Mouse (Mus musculus): ENCODE measurements around the gene Rhno1. TPM values are rescaled to one million over a fixed set of nuclear protein-coding genes. Genes with fewer than 3 reads are reported as not detected.

Gene Rhno1
- polyA plus RNA-seq, 1 experiment from 2014 or later: 144 TPM

- 83% methylated on average over 10 of the region's 10 CpGs for WGBS
- no peak overlapping the region for H3K4me3 ChIP-seq (ENCODE audit: low read depth, low read length)
- H3K9ac ChIP-seq: no peak overlapping the region
- no peak overlapping the region for H3K27ac ChIP-seq (ENCODE audit: low read depth)
- no peak for DNase-seq
- H3K36me3 ChIP-seq (ENCODE audit: insufficient read depth): peaks cover 14% of the 10 kb centered on the region; the same call in 1 of the 2 replicates
- ATAC-seq (ENCODE audit: insufficient read depth): no peak
- no peak overlapping the region for H3K4me2 ChIP-seq
- no peaks in the 10 kb centered on the region for H3K27me3 ChIP-seq (ENCODE audit: insufficient read depth, low read length)
- H3K9me3 ChIP-seq (ENCODE audit: low read depth, low read length): no peaks in the 10 kb centered on the region
- TF ChIP-seq CTCF (IDR thresholded peaks at IDR 0.05; ENCODE audit: low read depth): no peak
- no peaks in the 10 kb centered on the region for H3K4me1 ChIP-seq (ENCODE audit: insufficient read depth)
Measured at GRCm38 (mm10) chr6:128345623-128346022, 17.1 kb downstream of the Rhno1 start.

- Histone ChIP-seq H3K4me2 (no peak overlapping the region), H3K4me1 (ENCODE audit: insufficient read depth) (peaks cover 4% of the 10 kb centered on the region), H3K27me3 (ENCODE audit: insufficient read depth, low read length) (no peaks in the 10 kb centered on the region), H3K36me3 (ENCODE audit: insufficient read depth) (peaks cover 4% of the 10 kb centered on the region; the same call in 1 of the 2 replicates), H3K27ac (ENCODE audit: low read depth) (no peak overlapping the region), H3K9me3 (ENCODE audit: low read depth, low read length) (no peaks in the 10 kb centered on the region), H3K4me3 (ENCODE audit: low read depth, low read length) (no peak overlapping the region), H3K9ac (no peak overlapping the region)
- TF ChIP-seq CTCF (IDR thresholded peaks at IDR 0.05; ENCODE audit: low read depth): no peak
- 86% methylated on average over 11 of the region's 11 CpGs for WGBS
- DNase-seq (peak; percentile 16), ATAC-seq (ENCODE audit: insufficient read depth) (no peak)
Measured at GRCm38 (mm10) chr6:128341956-128342723, 20.6 kb downstream of the Rhno1 start.

- Histone ChIP-seq H3K4me3 (ENCODE audit: low read depth, low read length) (no peak overlapping the region), H3K9me3 (ENCODE audit: low read depth, low read length) (no peaks in the 10 kb centered on the region), H3K9ac (no peak overlapping the region), H3K27me3 (ENCODE audit: insufficient read depth, low read length) (no peaks in the 10 kb centered on the region), H3K36me3 (ENCODE audit: insufficient read depth) (peaks cover 23% of the 10 kb centered on the region; the same call in 1 of the 2 replicates), H3K4me2 (no peak overlapping the region), H3K4me1 (ENCODE audit: insufficient read depth) (peaks cover 4% of the 10 kb centered on the region), H3K27ac (ENCODE audit: low read depth) (peak overlapping the region; percentile 30; the same call in 1 of the 2 replicates)
- ATAC-seq (ENCODE audit: insufficient read depth) (peak; percentile 62), DNase-seq (peak; percentile 48)
- TF ChIP-seq CTCF (IDR thresholded peaks at IDR 0.05; ENCODE audit: low read depth): no peak
- 24% methylated on average over 5 of the region's 5 CpGs for WGBS
Measured at GRCm38 (mm10) chr6:128338876-128339275, 23.8 kb downstream of the Rhno1 start.

- no peak overlapping the region for H3K9ac ChIP-seq
- H3K4me3 ChIP-seq (ENCODE audit: low read depth, low read length): no peak overlapping the region
- peaks cover 33% of the 10 kb centered on the region for H3K36me3 ChIP-seq (ENCODE audit: insufficient read depth)
- no peak overlapping the region for H3K4me2 ChIP-seq
- H3K9me3 ChIP-seq (ENCODE audit: low read depth, low read length): no peaks in the 10 kb centered on the region
- DNase-seq: no peak
- H3K27ac ChIP-seq (ENCODE audit: low read depth): no peak overlapping the region
- no peak for ATAC-seq (ENCODE audit: insufficient read depth)
- TF ChIP-seq CTCF (IDR thresholded peaks at IDR 0.05; ENCODE audit: low read depth): no peak
- H3K27me3 ChIP-seq (ENCODE audit: insufficient read depth, low read length): no peaks in the 10 kb centered on the region
- peaks cover 4% of the 10 kb centered on the region for H3K4me1 ChIP-seq (ENCODE audit: insufficient read depth)
- WGBS: 54% methylated on average over 7 of the region's 7 CpGs
Measured at GRCm38 (mm10) chr6:128337467-128337866, 25.2 kb downstream of the Rhno1 start.

- Histone ChIP-seq H3K9ac (no peak overlapping the region), H3K4me2 (peak overlapping the region; percentile 35), H3K4me3 (ENCODE audit: low read depth, low read length) (no peak overlapping the region), H3K27ac (ENCODE audit: low read depth) (no peak overlapping the region), H3K27me3 (ENCODE audit: insufficient read depth, low read length) (no peaks in the 10 kb centered on the region), H3K36me3 (ENCODE audit: insufficient read depth) (peaks cover 49% of the 10 kb centered on the region), H3K9me3 (ENCODE audit: low read depth, low read length) (peaks cover 3% of the 10 kb centered on the region; the same call in 1 of the 2 replicates), H3K4me1 (ENCODE audit: insufficient read depth) (peaks cover 4% of the 10 kb centered on the region)
- peak; percentile 79 for TF ChIP-seq CTCF (IDR thresholded peaks at IDR 0.05; ENCODE audit: low read depth)
- WGBS: 8% methylated on average over 12 of the region's 12 CpGs
- peak; percentile 95 for DNase-seq
- peak; percentile 78 for ATAC-seq (ENCODE audit: insufficient read depth)
Measured at GRCm38 (mm10) chr6:128334397-128335124, 28.1 kb downstream of the Rhno1 start.

- ATAC-seq (ENCODE audit: insufficient read depth): peak; percentile 58; the same call in 1 of the 2 replicates
Measured at GRCm38 (mm10) chr6:128318317-128318716, 44.4 kb downstream of the Rhno1 start.

GRCm38 (mm10) chr6:128315597-128315996 lies 47.1 kb downstream of the Rhno1 start:
- H3K27ac ChIP-seq (ENCODE audit: low read depth): no peak overlapping the region
- H3K4me1 ChIP-seq (ENCODE audit: insufficient read depth): no peaks in the 10 kb centered on the region
- H3K9ac ChIP-seq: no peak overlapping the region
- no peaks in the 10 kb centered on the region for H3K36me3 ChIP-seq (ENCODE audit: insufficient read depth)
- ATAC-seq (ENCODE audit: insufficient read depth) (no peak), DNase-seq (no peak)
- H3K4me3 ChIP-seq (ENCODE audit: low read depth, low read length): no peak overlapping the region
- no peaks in the 10 kb centered on the region for H3K9me3 ChIP-seq (ENCODE audit: low read depth, low read length)
- 73% methylated on average over 8 of the region's 8 CpGs for WGBS
- H3K4me2 ChIP-seq: no peak overlapping the region
- TF ChIP-seq CTCF (IDR thresholded peaks at IDR 0.05; ENCODE audit: low read depth): no peak
- H3K27me3 ChIP-seq (ENCODE audit: insufficient read depth, low read length): no peaks in the 10 kb centered on the region

More at GRCm38 (mm10) chr6:128318317-128318716, 44.4 kb downstream of the Rhno1 start:
- no peak overlapping the region for H3K4me2 ChIP-seq
- no peaks in the 10 kb centered on the region for H3K9me3 ChIP-seq (ENCODE audit: low read depth, low read length)
- H3K36me3 ChIP-seq (ENCODE audit: insufficient read depth): peaks cover 21% of the 10 kb centered on the region
- peak; percentile 90 for DNase-seq
- H3K9ac ChIP-seq: no peak overlapping the region
- no peaks in the 10 kb centered on the region for H3K27me3 ChIP-seq (ENCODE audit: insufficient read depth, low read length)
- H3K4me3 ChIP-seq (ENCODE audit: low read depth, low read length): no peak overlapping the region
- 9% methylated on average over 4 of the region's 4 CpGs for WGBS
- no peaks in the 10 kb centered on the region for H3K4me1 ChIP-seq (ENCODE audit: insufficient read depth)
- H3K27ac ChIP-seq (ENCODE audit: low read depth): no peak overlapping the region
- TF ChIP-seq CTCF (IDR thresholded peaks at IDR 0.05; ENCODE audit: low read depth): peak; percentile 77

All from lung, embryonic 14.5 days (tissue).